Mouse (Mus musculus): Measurements from ENCODE around the gene Nudt21.

Nudt21 gene

DNA sequence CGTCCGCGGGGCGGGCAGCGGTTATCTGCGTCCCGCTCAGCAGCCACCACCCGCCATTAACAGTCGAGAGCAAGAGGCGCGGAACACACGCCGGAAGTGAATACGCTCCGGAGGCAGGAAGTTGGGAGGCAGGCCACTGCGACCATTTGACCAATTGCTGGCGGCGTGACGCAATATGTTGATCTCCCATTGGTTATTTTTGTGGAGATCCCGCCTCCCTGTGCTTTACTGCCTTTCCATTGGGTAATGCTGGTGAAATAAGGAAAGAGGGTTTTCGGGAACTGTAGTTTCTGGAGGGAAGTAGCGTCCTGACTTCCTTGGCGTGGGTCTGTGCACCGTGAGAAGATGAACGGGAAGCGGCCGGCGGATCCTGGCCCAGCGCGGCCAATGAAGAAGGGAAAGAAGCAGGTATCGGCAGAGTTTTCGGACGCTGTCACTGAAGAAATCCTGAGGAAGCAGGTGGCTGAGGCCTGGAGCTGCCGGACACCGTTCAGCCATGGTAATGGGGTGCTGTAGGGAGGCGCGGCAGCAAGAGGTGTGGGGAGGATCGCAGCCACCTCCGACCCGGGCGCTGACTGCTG is at the start of gene Nudt21, which contains the start of gene Ogfod1:
Nudt21 (minus strand) TSS at position 88 of the 581 bp plus-strand sequence.
Ogfod1 (plus strand) TSS at position 255 of the 581 bp plus-strand sequence.
- peak; percentile 95 for DNase-seq (ENCODE audit: low spot score)

DNA sequence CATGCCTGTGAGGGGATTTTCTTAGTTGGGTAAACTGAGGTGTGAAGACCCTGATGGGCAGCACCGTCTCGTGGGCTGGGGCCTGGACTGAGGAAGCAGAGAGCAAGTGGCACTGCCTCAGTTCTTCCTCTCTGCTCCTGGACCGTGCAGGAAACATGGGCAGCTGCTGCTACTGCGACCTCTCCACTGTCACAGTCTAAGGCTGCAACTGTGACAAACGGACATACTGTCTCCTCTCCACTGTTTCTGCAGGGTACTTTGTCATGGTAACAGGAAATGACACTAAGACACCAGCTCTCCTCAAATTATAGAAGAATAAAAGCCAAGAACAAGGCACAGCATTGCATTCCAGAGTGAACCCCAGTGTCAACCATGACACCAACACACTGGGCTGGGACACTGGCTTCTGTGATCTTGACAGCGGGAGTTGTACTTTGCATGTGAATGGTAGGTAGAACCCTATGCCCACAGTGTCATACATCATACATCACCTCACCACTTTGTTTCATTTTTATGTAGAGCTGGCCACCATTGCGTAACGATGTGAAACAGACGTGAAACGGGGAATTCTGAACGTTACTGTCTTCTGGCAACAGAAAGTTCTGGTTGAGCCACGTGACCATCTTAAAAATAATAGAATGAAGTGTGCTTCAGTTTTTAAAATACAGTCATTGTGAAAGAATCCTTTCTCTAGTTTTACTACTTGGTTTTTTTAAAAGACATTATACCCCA is 39.8 kb upstream of the Nudt21 start:
- DNase-seq (ENCODE audit: low spot score) = no peak

DNA sequence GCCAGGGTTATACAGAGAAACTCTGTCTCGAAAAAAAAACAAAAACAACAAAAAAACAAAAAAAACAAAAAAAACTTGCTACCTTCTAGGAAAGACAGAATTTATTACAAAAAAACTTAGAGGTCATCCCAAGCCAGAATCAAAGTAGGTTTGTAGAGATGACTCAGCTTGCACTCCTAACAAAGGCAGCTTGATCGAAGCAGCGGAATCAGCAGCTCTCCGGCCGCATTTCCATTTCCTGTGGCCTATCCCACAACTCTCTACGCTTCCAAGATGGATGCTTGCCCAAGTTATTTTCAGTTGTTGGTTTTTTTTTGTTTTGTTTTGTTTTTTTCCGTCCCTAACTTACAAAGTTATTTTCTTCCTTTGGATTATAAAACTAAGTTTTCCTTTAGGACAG is 32.0 kb upstream of the Nudt21 start:
- DNase-seq (ENCODE audit: low spot score) = no peak

DNA sequence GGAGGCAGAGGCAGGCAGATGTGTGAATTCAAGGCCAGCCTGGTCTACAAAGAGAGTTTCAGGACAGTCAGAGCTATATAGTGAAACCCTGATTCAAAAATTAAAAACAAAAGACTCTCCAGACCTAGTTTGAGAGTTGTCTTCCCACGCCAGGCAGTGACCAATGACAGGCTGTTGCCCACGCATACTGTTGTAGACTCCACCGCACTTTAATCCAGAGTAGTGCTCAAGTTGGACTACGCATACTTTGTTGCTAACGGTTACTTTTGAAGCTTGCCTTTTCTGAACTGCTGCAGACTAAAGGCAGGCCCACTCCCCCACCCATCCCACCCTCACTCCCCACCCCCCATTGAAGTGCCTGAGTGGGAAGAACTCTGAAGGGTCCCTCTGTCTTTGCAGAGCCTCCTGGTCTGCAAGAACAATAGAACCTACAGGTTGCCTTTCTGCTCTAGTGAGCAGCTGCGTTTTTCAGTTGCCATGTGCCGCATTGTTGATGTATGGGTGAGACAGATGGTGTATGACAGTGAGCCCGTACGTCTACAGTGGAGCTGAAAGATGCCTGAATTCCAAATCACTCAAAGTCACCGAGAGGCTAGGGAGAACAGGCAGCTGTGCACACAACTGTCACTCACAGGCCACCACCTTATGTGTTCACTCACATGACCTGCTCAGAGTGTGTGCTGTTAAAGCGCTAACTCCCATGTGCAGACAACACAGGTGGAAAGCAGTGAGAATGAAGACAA is 29.5 kb upstream of the Nudt21 start:
- no peak for DNase-seq (ENCODE audit: low spot score)

DNA sequence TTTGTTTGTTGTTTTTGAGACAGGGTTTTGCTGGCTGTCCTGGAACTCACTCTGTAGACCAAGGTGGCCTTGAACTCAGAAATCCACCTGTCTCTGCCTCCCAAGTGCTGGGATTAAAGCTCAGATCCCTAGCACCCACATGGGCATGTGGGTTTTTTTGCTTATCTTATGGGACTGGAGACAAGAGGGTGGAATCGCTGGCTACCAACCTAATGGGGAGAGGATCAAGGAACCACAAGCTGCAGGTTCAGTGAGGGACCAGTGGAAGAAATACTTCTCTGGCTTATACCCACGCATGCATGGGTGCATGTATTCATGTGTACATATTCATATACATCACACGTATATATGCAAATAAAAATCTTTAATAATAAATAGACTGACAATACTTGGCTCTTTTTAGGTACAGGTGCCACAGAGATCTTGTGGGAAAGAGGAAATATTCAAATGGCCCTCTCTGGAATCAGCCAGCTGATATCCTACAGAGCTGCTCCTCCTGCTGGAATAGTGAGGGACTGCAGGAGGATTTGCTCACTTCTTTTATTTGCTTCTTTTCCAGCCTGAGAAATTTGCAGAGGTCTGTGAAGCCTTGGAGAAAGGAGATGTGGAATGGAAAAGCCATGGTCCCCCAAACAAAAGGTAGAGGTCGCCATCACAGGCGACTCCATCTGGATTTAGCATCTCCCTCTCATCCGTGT is 20.5 kb upstream of the Nudt21 start:
- DNase-seq (ENCODE audit: low spot score) = peak; percentile 12

DNA sequence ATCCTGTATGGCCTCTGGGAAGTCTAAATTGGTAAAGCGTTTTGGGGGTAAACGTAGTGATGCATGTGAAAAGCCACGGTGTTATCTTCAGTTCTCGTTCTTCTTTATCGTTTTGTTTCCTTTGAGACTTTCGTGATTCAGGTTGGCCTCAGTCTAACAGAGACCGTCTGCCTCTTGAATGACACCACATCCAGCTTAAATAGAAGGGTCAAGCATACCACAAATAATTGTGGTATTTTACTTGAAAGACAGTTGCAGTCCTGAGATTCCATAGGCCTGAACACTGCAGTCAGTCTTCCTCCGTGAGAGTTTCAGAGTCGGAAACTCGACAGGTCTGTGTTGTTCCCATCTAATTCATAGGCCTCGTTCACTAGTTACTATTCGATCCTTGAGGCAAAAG is 15.9 kb upstream of the Nudt21 start:
- DNase-seq (ENCODE audit: low spot score) = no peak

DNA sequence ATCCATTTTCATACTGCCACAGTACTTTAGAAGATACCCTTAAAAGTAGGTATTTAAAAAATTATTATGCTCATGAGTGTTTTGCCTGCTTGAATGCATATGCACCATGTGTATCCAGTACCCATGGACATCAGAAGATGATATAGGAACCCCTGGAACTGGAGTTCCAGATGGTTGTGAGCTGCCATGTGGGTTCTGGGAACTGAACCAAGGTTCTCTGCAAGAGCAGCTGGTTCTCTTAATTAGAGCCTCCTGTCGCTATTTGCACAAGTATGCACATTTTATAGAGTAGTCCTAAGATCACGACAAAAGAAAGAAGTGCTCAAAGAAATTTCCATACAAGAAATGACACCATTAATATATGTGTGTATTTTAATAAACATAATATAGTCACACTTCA is 11.0 kb upstream of the Nudt21 start:
- DNase-seq (ENCODE audit: low spot score) = no peak

DNA sequence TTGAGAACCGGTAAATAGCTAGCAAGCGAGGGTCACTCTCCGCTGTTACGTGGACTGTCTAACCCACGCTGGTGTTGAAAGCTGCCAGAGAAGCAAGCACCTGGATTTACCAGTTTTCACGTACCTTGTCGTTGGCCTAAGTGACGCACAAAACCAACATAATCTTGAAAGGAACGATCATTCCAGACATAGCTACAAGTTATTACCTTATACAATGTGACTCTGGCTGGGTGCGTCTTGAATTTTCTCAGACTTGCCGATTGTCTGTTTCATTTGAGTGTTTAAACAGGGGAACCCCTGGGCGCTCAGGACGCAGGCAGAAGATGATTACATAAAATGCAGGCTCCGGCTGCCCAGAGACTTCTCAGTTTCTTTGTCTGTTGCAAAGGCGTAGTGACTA is 975 bp upstream of the Nudt21 start:
- no peak for DNase-seq (ENCODE audit: low spot score)

DNA sequence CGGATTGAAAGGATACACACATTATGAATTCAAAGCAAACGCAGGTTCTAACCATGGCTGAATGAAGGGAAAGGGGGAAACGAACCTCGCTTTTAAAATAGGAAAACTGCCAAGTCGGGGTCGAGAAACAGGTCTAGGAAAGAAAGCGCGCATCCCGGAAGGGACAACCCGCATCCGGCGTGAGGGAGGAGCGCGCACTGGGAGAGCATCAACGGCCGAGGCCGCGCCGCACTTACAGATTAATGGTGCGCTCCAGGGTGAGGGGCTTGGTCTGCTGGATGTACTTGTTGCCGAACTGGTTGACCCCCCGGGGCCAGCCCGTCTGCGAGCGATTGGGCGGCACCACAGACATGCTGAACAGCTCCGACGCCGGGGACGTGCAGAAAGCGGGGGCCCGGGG is 290 bp downstream of the Nudt21 start:
- DNase-seq (ENCODE audit: low spot score) = peak; percentile 62

DNA sequence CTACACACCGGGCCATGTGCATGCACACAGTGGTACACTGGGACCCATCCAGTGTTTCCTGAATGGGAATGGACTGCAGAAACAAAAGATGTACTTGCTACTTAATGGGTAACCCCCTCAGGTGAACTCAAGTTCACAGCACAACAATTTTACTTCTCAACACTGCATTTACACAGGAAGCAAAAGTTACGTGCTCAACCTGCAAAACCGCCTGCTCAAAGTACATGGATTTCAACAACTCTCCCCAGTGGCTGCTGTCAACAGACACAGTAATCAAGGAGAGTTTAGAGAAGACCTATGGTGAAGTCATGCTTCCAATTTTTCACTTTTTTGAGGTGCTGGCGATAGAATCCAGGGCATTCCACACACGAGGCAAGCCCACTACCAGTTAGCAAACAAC is 1.6 kb downstream of the Nudt21 start:
- DNase-seq (ENCODE audit: low spot score) = no peak

DNA sequence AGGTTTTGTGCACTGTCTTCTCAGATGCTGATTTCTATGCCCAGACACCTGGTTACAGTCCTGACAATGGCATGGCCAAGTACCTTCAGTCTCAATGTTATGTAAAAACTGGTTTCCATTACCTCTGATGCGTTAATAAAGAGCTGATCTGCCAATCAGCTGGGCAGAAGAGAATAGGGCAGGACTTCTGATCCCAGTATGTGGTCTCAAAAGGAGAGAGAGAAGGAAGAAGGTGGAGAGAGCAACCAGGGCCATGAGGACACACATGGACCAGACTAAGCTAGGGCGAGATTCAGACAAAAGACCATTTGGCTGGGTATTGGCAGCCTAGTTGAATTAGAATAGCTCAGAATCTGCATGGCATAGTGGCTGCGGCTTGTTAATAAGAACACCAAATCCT is 3.2 kb downstream of the Nudt21 start:
- no peak for DNase-seq (ENCODE audit: low spot score)

DNA sequence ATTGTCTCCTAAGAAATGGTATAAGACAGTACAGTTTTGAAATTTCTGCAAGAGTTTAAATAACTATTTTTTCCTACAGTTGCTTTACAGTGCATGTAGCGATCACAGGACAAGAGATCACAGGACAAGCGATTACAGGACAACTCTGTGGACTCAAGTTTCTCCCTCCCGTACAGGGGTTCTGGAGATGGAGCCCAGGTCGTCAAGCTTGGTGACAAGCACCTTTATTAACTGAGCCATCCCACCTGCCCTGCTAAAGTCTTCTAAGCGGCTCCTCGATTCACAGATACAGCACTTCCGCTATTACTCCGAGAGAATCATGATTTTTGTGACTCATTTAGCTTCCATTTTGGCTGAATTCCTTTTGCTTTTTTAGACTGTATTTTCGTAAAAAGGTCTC is 7.1 kb downstream of the Nudt21 start:
- no peak for DNase-seq (ENCODE audit: low spot score)

DNA sequence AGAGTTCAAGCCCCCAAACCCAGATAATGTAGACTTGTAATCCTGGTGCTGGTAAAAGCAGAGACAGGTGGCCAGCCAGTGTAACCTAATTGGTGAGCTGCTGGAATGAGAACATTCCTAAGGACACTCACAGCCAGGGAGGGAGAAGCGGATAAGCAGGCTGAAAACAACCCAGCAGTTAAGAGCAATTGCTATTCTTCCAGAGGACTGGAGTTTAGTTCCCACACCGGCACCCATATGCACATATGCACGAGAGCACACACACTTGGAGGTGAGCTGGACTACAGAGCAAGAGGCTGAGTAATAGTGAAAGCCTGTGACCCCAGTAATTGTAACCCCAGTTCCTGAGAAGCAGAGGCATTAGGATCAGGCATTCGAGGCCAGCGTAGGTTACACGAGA is 12.9 kb downstream of the Nudt21 start:
- DNase-seq (ENCODE audit: low spot score) = no peak

DNA sequence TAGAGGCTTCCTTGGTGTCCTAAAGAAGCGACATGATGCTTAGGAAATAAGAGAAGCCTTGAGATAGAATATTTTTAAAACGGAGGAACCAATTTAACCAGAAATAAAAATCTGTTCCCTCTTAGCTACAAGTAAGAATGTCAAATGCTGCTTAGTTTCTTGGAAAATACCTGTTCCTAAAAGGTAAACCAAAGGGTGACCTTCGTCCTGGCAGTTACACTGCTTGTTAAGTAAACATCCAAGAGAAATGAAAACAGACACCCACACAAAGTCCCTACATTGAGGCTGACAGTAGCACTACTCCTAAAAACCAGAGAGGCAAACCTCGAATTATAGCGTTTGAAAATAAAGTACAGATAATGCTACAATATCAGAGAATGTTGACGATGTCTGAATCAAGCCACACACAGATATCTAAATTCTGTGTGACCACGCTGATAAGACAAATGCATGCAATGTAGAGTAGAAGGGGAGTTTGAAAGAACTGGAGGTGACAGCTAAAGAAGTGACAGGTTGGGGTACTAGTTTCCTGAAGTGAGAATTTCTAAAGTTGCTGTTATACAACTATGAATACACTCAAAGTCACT is 23.7 kb downstream of the Nudt21 start:
- DNase-seq (ENCODE audit: low spot score) = no peak

DNA sequence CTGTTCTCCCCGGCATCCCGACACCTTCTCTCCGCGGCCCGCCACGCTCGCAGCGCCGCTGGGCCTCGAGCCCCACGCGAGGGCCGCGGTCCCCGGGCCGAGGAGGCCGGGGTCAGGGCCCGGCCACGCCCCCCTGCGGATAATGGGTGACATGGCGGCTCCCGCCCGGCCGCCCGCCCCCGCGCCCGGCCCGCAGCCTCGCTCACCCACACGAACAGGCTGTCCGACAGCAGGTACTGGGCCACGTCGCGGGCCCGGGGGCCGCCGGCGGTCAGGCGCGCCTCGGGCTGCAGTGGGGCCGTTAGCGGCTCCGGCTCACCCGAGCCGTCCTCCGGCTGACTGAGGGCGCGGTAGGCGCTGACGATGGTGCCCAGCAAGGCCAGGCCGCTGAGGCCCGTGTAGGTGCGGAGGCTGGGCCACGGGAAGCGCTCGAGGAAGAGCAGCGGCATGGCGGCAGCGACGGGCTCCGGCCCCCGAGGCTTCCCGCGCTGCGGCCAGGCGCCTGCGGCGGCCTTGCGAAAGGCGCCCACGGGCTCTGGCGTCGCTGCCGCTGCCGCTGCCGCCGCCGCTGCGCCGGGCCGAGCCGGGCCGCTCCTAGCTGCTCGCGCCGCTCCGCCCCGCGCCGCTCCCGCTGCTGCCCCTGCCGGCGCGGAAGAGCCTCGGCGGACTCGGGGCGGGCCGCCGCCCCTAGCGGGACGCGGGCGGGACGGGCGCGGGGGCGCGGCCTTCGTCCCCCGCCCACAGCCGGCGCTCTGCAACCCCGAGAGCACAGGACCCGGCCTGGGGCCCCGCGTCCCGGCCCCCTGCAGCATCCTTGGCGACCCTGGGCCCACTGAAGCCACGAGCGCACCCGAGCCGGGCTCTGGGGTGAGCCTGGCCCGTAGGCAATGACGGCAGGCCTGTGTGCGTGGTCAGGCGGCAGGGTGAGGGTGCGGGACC is 24.5 kb downstream of the Nudt21 start, which contains the start of gene Amfr:
Amfr (minus strand) TSS at position 830 of the 939 bp plus-strand sequence.
- peak; percentile 58 for DNase-seq (ENCODE audit: low spot score)

DNA sequence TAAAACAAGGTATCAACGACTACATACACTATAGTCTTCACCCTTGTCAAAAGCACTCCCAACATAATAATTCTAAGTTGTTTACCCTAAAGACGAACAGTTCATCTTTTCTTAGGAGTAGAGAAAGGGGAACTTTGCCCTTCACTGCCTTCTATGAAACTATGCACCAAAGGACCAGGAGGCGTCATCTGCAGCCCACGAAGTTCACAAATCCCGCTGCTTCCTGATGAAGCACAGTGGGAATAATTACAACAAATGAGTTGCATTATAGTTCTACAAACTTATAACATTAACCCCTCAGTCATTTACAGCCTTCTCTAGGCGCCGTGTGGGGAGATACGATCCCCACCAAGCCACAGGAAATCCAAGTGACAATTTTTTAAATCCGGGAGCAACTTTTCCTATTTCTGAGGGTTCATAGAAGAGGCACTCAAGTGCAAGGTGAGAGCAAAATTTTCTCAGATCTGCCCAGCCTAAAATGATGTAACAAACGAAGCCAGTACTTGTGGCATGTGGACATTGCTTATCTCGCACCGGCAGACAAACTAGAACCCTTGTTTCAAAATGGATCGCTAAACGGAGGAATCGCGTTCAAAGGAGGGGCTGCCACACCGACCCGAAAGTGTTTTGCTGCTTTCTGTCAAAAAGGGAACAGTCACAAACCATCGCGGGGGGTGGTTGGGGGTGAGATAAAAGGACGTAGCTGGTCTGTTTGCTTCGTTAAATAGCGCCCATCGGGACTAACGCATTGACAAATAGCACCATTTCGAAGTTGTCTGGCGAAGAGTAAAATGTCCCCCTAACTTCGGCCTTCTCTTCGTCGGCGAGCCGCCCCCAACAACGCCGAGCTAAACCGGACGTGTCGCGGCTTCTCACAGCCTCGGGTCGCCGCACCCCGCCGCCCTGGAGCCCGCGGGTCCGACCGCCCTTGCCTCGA is 25.5 kb downstream of the Nudt21 start:
- peak; percentile 59 for DNase-seq (ENCODE audit: low spot score)

DNA sequence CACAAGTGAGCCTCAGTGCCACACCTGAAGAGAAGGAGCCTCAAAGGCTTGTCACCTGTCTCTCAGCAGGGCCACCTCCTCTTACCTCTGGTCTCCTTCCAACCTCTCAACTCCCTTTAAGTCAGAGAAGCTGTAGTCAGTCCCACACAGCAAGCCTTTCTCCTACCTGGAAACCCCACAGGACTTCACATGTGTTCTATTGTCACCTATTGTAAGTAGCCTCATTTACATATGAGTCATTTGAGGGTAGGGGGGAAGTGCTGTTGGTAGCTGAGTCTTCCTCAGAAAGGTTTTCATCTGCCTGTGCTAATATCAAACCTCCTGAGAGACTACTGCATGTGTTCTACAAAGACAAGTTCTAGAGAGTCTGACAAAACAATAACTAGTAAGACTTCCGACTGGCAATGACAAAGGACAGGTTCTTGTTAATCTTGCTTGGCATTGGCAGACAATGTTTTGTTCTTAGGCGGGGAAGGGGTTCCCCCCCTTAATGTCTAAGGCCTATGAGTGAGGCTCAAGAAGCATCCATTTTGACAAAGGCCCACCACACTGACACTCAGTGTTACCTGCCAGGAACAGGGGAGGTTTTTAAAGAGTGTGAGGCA is 26.6 kb downstream of the Nudt21 start:
- no peak for DNase-seq (ENCODE audit: low spot score)

DNA sequence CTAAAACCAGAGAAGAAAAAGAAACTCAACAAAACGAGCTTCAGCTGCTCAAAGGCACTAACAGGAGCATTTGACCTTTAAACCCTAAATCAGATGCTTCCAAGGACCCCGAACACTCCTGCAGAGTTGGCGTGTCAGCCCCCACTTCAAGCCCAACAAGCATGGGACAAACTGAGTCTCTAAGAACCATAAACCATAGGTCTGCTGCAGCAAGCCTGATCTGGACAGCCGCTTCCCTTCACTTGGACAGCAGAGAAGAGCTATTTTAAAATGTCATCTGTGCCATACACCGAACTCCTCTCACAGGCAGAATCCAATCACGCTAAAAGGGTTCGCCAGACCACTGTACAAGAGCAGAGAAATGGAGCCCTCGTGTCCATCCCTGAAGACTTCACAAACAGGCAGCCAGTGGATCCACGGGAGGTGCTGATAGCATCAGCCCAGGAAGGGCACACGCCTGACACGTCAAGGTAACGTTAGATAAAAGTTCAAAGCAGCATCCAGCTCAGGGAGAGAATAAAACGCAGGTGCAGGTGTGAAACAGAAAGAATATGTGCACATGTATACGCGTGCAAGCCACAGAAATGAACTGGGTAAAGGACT is 27.5 kb downstream of the Nudt21 start:
- DNase-seq (ENCODE audit: low spot score) = no peak

DNA sequence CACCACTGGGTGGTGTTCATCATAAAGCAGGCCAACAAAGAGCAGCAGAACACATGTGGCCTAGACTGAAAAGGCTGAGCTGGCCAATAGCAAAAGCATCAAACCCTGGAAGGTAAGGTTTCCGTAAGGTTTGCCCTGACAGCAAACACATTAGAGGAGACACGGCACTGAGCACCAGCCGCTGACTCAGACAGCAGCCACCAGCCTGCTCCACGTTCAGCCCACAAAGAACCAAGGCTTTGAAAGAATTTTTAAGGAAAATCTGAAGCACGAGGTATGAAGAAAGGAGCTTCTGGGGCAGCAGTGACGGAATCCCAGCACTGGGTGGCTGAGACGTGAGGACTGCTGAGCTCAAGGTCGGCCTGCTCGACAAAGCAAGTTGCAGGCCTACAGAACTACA is 32.7 kb downstream of the Nudt21 start:
- no peak for DNase-seq (ENCODE audit: low spot score)
